Comparison of ENCODE assay signal across 35 mouse cellular contexts in genomic region chr10:111828610-111829009, GRCm38 (mm10).
"Had no signal": no experiment of that assay in that cellular context is flagged by ENCODE, and none has a peak within 500 bp of the region (broad histone marks: within the 10 kb centered on the region; RNA-seq: fewer than 3 reads in every experiment).

No protein-coding gene starts in this region.

- H3K27ac ChIP-seq: heart, embryonic 10.5 days; heart, embryonic 13.5 days; heart, embryonic 15.5 days; hindbrain, embryonic 10.5 days; hindbrain, embryonic 12.5 days; hindbrain, embryonic 13.5 days; hindbrain, embryonic 14.5 days; hindbrain, embryonic 15.5 days; hindbrain, postnatal 0 days; intestine, embryonic 15.5 days; kidney, embryonic 15.5 days; kidney, postnatal 0 days; layer of hippocampus, adult 2 months had no signal

- ATAC-seq: hindbrain, embryonic 16.5 days; hindbrain, postnatal 0 days; inflammation-experienced regulatory T-cells, adult 6 months; intestine, embryonic 15.5 days; intestine, embryonic 16.5 days; intestine, postnatal 0 days had no signal

- H3K36me3 ChIP-seq: heart, embryonic 10.5 days; heart, embryonic 12.5 days; heart, embryonic 13.5 days; heart, embryonic 15.5 days; hindbrain, embryonic 10.5 days; hindbrain, embryonic 12.5 days; hindbrain, embryonic 13.5 days; hindbrain, embryonic 15.5 days; intestine, embryonic 15.5 days; kidney, embryonic 15.5 days had no signal

- H3K4me3 ChIP-seq: heart, embryonic 10.5 days; heart, embryonic 12.5 days; heart, embryonic 13.5 days; heart, embryonic 15.5 days; hindbrain, embryonic 10.5 days; hindbrain, embryonic 12.5 days; hindbrain, embryonic 13.5 days; hindbrain, embryonic 15.5 days; intestine, embryonic 15.5 days; kidney, embryonic 15.5 days; layer of hippocampus, adult 2 months had no signal

- H3K27me3 ChIP-seq: heart, embryonic 12.5 days; heart, embryonic 13.5 days; heart, embryonic 15.5 days; hindbrain, embryonic 12.5 days; hindbrain, embryonic 13.5 days; hindbrain, embryonic 15.5 days; intestine, embryonic 15.5 days; kidney, embryonic 15.5 days had no signal

- H3K9me3 ChIP-seq: heart, embryonic 10.5 days; heart, embryonic 12.5 days; heart, embryonic 13.5 days; heart, embryonic 15.5 days; hindbrain, embryonic 10.5 days; hindbrain, embryonic 12.5 days; hindbrain, embryonic 13.5 days; hindbrain, embryonic 15.5 days; intestine, embryonic 15.5 days; kidney, embryonic 15.5 days had no signal

- H3K9ac ChIP-seq: heart, embryonic 12.5 days; heart, embryonic 13.5 days; heart, embryonic 15.5 days; hindbrain, embryonic 12.5 days; hindbrain, embryonic 13.5 days; hindbrain, embryonic 14.5 days; hindbrain, embryonic 15.5 days; intestine, embryonic 15.5 days; kidney, embryonic 15.5 days had no signal

- H3K4me1 ChIP-seq: hindbrain, embryonic 12.5 days; hindbrain, embryonic 13.5 days; hindbrain, embryonic 15.5 days; intestine, embryonic 15.5 days had no signal

- DNase-seq: heart, postnatal 10 days; heart, postnatal 14 days; heart, postnatal 36 days; heart, postnatal 4 days; kidney, adult 11 months; kidney, adult 18-20 months; kidney, adult 2 months; kidney, adult 8-10 months; kidney, adult 9 months; kidney, postnatal 10 days; kidney, postnatal 14 days; kidney, postnatal 25 days; kidney, postnatal 36 days; kidney, postnatal 4 days; layer of hippocampus, adult 9-11 months; layer of hippocampus, postnatal 36 days had no signal

- H3K4me2 ChIP-seq: heart, embryonic 11.5 days; heart, embryonic 12.5 days; heart, embryonic 13.5 days; heart, embryonic 15.5 days; hindbrain, embryonic 12.5 days; hindbrain, embryonic 13.5 days; hindbrain, embryonic 14.5 days; hindbrain, embryonic 15.5 days; intestine, embryonic 15.5 days; kidney, embryonic 15.5 days had no signal
